Mouse (Mus musculus) left cerebral cortex, adult 9 months (tissue): Measurements from ENCODE around the gene Kcne2.

Experiments
- DNase-seq, 2 experiments: peaks; one replicate each; pipeline ENCODE4 v3.0.0; 2022; ENCODE audit warnings: low spot score in 2 of 2

Gene Kcne2

DNA sequence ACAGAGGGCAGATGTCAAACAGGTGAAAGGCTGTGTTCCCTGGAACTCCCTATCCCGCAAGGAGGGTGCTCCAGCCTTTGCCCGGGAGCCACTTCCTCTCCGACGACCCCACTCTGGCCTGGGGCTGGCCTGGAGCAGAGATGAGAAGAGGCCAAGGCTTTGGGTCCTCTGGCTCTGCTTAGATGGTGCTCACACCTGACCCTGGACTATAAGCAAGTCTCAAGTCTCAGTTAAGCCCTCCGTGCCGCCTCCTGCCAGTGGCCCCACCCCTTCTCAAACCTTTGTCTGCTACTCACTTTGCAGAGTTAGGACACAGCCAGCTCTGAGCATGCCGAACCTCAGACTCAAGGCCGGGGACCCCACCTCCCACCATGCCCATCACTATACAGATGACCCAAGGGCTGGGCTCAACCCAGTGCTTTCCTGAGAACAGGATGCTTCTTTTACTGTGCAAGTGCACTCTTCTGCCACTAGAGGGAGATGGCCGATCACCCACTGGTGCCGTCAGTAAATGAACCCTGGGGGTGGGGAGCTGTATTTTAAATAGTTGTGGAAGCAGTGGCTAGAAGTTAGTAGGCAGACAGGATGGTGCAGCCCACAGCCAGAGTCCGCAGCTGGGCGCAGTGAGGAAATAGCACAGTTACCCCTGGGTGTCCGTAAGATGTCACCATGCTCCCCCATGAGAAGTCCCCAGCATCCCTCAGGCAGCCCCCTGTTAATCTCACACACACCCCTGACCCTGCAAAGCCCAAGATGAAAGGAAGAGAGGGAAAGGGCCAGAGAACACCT lies 22.0 kb downstream of the Kcne2 start:
- peak in 1 of 2 experiments; percentile 44 for DNase-seq

DNA sequence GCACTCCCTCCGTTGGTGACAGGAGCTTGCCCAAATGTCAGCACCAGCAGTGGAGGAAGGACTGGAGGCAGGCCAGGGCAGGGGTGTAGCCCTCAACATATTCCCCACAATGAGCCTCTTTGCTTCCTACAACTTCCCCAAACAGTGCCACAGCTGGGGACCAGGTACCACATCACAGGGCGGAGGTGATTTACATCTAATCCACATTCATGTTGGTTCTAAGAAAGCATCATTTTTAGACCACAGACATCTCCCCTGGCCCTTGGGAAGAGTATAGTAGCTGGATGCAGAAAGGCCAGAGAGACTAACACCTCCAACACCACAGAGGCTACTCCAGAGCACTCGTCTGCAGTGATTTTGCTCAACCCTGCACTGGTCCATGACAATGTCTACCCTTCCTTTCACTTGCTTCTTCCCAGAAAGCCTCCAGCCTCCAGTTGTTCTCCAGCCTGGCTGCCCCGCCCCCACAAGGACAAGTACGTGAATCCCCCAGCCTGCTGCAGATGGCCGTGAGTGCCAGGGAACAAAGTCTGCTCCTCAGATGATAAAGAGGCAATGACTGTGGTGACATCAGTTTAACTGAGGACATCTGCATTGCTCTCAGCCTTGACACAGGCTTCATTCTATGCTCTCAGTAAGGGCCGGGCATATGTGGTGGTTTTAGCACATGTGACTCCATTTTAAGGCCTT lies 24.0 kb downstream of the Kcne2 start:
- no peak for DNase-seq

DNA sequence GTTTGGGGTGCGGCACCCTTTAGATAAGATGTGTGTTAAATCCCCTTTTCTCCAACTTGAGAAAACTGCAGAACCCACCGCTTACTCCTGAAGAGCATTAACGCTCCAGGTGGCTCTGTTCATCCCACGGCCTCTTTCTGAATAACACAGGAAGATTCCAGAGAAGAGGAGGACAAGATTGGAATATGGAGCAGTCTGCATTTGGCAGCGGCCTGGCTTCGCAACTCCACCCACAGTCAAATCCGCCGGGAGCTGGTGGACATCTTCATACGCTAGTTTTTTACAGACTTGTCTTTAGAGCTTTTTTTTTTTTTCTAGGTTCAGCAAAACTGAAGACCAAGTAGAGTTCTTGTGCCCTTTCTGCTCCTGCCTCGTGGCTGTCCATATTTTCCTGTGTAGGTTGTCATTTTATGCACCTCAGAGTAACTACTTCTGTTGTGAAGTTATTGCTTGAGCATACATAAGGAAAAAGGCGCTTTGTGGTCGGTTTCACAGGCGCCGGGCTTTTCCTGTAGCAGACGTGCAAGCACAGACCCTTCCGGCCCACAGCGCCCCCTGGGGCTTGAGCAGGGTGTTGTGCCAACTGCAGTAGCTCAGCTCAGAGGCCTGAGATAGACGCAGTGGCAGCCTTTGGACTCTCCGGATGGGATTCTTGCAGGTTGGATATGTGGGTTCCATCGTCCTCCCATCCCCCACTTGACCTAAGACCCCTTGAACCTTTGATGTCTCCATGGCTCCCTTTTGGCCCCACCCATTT lies 27.3 kb downstream of the Kcne2 start:
- DNase-seq = peak in 1 of 2 experiments; percentile 66

DNA sequence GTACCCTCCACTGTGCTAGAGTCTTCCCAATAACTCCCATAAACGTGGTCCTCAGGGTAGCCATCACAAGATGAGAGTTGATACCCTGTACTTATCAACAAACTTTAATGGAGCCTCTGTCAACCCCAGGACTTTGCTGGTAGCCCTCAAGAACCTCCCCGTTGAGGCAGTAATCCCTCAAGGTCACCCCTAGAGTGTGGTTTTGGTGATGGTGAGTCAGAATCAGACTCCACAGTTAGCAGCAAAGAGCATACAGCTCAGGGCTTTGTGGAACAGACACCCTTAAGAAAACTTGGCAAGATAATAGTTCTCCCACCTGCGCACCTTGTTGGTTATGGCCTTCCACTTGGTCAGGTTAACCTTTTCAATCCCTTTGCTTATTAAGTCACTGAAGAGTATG lies 28.2 kb downstream of the Kcne2 start:
- DNase-seq = no peak

DNA sequence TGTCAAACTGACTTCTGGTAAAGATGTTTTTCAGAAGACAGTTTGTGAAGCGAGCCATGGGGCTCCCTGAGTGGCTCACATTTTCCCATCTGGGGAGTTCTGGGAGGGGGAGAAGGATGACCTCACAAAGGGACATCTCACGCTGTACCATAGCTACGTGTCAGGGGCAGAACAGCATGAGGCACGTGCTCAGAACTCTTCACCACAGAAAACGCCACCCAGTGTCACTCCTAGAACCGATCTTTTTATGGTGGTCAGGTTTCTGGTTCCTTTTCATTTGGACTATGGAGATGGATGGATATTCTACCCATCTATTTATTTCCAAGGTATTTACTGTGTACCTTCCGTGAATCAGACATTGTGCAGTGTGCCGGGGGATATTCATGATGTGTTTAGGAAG lies 29.2 kb downstream of the Kcne2 start, which contains the start of gene Fam243:
Gene Fam243, minus strand, starts transcription at position 101 of the 400 bp plus-strand sequence.
- no peak for DNase-seq

DNA sequence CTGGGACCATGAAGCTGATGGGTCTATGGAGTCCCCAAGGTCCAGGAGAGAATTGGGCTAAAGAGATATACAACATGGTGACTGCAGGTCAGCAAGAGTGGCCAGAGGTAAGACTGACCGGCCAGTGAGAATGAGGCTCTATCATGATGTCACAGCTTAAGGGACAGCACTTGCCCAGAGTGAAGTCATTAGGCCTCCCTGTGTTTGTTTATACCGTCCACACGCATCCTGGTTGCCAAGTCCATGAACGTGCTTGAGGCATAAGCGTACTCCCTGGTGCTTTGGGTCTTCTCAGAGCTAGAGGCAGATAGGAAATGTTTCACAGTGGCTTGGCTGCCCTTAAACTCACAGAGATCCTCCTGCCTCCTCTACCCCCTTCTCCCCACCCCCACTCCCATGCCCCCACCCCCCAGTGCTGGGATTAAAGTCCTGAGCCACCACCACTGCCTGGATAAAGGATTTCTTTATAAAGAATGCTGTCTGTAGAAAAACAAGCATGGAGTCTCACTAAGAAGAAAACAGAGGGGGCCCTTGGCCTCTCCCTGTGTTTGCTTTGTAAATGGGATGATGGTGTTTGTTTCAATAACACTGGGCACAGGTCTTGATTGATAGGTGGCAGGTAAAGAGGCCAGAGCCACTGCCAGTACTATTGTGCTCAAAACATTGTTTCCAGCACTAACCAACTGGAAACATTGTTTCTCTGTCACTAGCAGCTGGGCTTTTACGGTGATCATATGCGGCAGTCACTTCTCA lies 32.3 kb downstream of the Kcne2 start:
- no peak for DNase-seq

DNA sequence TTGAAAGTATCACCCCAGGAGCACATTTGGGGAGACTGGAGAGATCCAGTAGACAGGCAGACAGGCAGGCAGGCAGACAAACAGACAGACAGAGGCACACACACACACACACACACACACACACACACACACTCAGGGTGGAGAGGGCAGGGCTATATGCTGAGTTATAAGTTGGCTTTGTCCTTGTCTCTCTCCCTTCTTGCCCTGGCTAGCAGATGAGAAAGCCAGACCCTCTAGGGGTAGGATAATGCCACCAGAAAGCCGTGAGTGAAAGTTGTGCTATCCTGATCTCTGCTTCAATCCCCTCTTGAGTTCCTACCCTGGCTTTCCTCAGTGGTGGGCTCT lies 32.8 kb downstream of the Kcne2 start:
- no peak for DNase-seq

DNA sequence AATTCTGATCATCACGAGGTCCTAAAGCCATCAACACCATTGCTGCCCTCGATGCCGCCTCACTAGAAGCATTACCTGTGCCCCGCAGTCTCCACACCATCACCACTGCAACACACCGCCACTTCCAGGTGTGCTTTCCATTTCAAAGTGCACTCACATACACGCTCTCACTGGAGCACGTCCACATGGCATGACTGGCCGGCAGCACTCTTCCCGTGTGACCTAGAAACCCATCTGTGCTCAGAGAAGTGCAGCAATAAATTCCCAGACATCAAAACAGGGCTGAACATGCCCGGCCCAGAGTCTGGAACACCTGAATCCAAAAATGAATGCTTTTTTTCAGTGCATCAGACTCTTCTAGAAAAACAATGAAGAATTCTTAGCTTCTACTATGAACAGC lies 35.7 kb downstream of the Kcne2 start:
- no peak for DNase-seq

DNA sequence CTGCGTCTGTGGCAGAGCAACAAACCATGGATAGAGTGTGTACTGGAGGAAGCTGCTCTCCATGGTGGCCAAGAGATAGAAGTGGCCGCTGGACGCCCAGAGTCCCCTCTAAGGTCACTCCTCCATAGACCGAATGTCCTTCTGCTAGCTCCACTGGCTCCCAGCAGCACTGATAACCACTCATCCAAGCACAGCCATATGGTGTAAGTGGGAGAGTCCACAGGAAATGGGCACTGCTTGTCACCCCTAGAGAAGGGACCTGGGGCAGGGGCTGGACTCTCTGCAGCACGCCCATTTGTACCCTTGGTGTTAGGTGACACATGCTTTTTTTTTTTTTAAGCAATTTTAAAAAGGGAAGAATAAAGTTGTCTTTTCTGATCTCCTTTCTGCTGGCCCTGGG lies 38.8 kb downstream of the Kcne2 start:
- no peak for DNase-seq

DNA sequence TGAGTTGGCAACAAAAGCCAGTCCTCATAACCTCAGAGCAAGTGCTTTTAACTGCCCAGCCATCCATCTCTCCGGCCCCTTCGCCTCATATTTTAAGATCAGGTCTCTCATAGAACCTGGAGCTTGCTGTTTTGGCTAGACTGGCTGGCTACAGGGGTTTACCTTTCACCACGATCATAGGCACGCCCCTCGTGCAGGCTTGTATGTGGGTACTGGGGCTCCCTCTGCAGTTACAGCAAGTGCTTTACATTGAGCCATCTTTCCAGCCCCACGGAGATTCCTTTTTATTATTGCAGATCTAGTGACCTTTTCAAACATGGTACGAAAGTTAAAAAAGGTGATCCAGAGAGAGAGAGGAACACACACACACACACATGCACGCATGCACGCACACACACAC lies 42.4 kb downstream of the Kcne2 start:
- DNase-seq = no peak

DNA sequence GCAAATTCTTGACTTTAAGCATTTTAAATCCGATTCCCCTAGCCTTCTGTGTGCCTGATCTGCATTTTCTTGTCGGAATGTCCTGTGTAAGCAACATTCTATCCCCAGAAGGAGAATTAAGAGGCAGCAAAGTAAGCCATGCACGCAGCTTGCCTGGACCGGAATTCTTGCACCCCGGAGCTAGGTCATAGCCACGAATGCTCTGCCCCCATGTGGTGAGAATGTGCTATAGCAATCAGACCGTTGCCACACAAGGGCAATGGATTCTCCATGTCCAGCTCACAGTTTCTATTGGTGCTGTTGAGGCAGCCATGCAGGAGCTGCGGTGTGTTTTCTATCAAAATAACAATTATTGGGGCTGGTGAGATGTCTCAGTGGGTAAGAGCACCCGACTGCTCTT lies 44.1 kb downstream of the Kcne2 start:
- DNase-seq = peak in 1 of 2 experiments; percentile 73

DNA sequence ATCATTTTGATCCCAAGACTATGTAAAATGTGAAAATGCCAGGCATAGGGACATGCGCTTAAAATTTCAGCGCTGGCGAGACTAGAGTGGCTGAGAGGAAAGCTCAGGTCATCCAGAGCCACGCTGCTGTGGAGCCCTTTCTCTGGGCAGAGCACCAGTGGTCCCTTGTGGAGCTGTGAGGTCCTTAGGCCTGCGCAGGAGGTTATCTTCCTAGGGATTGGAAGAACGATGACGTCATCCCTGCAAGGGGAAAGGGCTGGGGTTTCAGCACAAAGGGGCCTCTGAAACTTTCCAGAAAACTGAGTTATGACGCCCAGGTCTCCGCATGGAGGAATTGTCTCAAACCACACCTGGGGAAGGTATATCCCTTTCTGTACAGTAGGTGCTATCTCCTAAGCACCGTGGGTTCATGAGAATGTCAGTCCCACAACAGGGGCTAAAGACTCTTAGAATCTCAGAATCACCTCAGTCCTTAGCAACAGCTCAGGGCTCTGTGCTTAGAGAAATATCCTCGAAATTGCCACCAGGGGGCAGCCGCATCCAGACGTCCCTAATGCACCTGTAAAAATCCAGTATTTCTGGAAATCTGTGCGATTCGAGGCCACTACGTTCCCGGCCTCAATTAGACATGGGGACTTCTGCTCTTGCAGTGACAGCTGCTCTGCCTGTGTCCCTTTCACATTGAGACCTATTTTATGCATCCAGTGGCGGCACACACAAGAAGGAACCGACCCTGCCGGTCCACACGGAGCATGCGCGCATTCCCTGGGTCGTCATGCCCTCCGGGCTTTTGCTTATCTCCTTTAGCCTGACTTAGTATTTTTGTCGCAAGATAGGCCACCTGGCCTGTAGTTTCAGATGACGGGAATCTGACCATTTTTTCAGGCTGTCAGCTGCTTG lies 48.7 kb downstream of the Kcne2 start:
- peak in 1 of 2 experiments; percentile 76 for DNase-seq

DNA sequence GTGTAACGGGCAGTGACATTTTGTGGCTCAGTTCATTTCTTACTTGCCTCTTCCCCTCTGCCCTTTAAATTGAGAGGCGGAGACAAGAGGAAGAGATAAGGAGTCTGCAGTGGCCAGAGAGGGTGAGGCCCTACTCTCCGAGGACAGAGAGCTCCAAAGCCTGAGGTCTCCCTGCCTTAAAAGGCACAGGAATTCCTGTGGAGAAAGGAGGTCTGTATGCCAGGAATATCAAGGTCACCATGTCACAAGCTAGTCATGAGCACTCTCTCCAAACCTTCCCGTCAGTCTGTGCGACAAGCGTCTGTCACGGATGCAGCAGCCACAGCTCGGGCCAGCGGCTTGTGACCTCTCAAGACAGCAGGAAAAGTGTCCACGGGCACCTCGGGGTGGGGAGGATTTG lies 53.0 kb downstream of the Kcne2 start:
- no peak for DNase-seq

DNA sequence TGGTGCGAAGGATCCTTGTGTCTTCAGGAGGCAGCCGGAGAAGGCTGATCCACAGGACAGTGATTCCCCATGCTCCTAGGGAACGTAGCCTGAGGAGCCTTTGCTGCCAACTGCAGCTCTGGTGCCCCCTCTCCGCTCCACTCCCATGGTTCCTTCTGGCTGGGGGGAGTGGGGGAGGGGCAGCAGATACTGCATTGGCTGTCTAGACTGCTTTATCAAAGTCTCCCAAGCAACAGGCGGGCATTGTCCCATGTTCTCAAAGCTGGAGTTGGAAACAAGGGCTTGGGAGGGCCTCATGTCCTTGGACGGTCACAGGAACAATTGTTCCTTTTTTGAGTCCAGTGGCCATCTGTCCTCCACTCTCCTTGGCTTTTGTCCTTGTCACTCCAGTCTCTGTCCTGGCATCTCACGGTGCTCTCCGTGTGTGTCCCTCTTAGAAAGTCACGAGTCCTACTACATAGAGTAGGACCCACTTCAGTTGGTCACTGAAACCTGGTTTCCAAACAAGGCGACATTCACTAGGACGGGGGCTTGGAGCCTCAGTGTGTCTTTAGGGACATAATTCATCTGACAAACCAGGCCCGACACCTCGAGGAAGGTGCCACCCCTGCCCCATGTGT lies 54.2 kb downstream of the Kcne2 start:
- no peak for DNase-seq
